Mouse (Mus musculus) neural tube, embryonic 14.5 days (tissue): ENCODE data around the gene Phc1. TPM values are rescaled to one million over a fixed set of nuclear protein-coding genes. Genes with fewer than 3 reads are reported as not detected.

ENCODE experiments used
- ATAC-seq: fragments of 200-750 bp; cut with Nextera tagmentation; 2 replicates; pipeline ENCODE4 v1.8.0; 2017; ENCODE audit warnings: low read depth, mild to moderate bottlenecking, moderate TSS enrichment, moderate library complexity
- H3K27ac ChIP-seq: fragments of 300-500 bp; sonication (generic); 2 replicates; pipeline ENCODE4 v1.5.1; 2014; ENCODE audit warnings: low read depth, mild to moderate bottlenecking, control low read depth, low read length, moderate library complexity, mixed read lengths
- H3K27me3 ChIP-seq: fragments of 300-500 bp; sonication (generic); 2 replicates; pipeline ENCODE4 v1.6.1; 2014; ENCODE audit warnings: low read length; ENCODE audit not compliant: control insufficient read depth, insufficient read depth
- H3K36me3 ChIP-seq: fragments of 300-500 bp; sonication (generic); 2 replicates; pipeline ENCODE4 v1.6.1; 2014; ENCODE audit warnings: low read length, mixed read lengths; ENCODE audit not compliant: control insufficient read depth, insufficient read depth
- H3K4me1 ChIP-seq: fragments of 300-500 bp; sonication (generic); 2 replicates; pipeline ENCODE4 v1.6.1; 2014; ENCODE audit warnings: low read length; ENCODE audit not compliant: control insufficient read depth, insufficient read depth
- H3K4me2 ChIP-seq: fragments of 300-500 bp; sonication (generic); 2 replicates; pipeline ENCODE4 v1.6.1; 2014; ENCODE audit warnings: mild to moderate bottlenecking, low read depth, low read length, control low read depth
- H3K4me3 ChIP-seq: fragments of 300-500 bp; sonication (generic); 2 replicates; pipeline ENCODE4 v1.5.1; 2014; ENCODE audit warnings: low read depth, low read length, control low read depth, mixed read lengths
- H3K9ac ChIP-seq: fragments of 300-500 bp; sonication (generic); replicated peaks from 2 replicates; pipeline ENCODE4 v1.6.1; 2014; ENCODE audit warnings: low read depth, mild to moderate bottlenecking, control low read depth, low read length, mixed read lengths
- H3K9me3 ChIP-seq: fragments of 300-500 bp; sonication (generic); 2 replicates; pipeline ENCODE4 v1.6.1; 2016; ENCODE audit warnings: low read length; ENCODE audit not compliant: control insufficient read depth
- WGBS: fragments of 180-500 bp; shearing (Covaris S2); extraction: QIAGEN DNeasy Blood & Tissue Kit; methylation state at CpG from one replicate; pipeline ENCODE4 v1.1.7; 2014; 5-methylcytosine and 5-hydroxymethylcytosine counted together
- polyA plus RNA-seq: library from polyadenylated mRNA; unstranded; fragments of >200 nt; fragmentation: Nextera tagmentation; extraction: Ambion mirVana; gene quantifications from 2 replicates; pipeline ENCODE4 v1.2.1, GENCODE M21; 2014

Gene Phc1
- polyA plus RNA-seq, 1 experiment from 2014 or later: 41.9 TPM

GRCm38 (mm10) chr6:122342125-122342524 lies 1.8 kb upstream of the Phc1 start:
- ATAC-seq: no peak
- Histone ChIP-seq H3K36me3 (no peaks in the 10 kb centered on the region), H3K4me1 (peaks cover 16% of the 10 kb centered on the region), H3K4me2 (no peak overlapping the region), H3K9me3 (no peaks in the 10 kb centered on the region), H3K4me3 (no peak overlapping the region), H3K27ac (no peak overlapping the region), H3K27me3 (no peaks in the 10 kb centered on the region), H3K9ac (no peak overlapping the region)
- 23% methylated on average over 5 of the region's 5 CpGs for WGBS

- peak overlapping the region; percentile 80 for H3K9ac ChIP-seq
- peaks cover 17% of the 10 kb centered on the region for H3K4me1 ChIP-seq
- 36% methylated on average over 7 of the region's 7 CpGs for WGBS
- 0 out of 2 replicates have a peak, but pooled peaks cover under 1% of the 10 kb centered on the region for H3K36me3 ChIP-seq
- H3K4me3 ChIP-seq: peak overlapping the region; percentile 61; the same call in 1 of the 2 replicates
- H3K27ac ChIP-seq: peak overlapping the region; percentile 98
- ATAC-seq: no peak
- H3K27me3 ChIP-seq: no peaks in the 10 kb centered on the region
- H3K9me3 ChIP-seq: no peaks in the 10 kb centered on the region
- H3K4me2 ChIP-seq: peak overlapping the region; percentile 84
Measured at GRCm38 (mm10) chr6:122341038-122341810, 863 bp upstream of the Phc1 start.

DNA sequence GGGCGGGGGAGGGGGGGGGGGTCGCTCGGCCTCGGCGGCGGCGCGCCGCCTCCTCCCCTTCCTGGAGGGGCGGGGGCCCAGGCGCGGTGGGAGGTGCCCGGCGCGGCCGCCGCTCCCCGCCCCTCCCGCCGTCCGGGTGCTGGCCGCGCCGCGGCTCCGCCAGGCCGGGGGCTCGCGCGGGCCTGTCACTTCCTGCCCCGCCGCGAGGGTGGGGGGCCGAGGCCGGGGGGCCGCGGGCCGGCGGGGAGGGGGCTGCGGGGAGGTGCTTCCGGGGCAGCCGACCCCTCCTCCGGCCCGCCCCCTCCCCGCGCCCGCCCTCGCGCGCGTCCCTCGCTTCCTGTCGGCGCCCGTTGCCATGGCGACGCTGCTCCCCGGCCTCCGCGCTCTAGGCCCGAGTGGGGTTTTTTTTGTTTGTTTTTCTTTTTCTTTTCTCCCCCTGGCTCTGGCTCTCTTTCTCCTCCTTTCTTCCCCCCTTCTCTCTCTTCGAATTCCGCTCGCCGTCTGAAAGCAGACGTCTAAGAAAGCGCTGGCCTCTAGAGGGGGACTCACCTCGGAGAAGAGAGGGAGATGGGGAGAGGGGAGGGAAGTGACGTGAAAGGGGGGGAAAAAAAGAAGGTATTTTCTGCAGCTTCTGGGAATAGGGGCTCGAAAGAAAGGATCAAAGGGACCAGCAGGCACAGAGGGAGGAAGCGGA lies 566 bp downstream of the Phc1 start:
- Histone ChIP-seq H3K36me3 (peaks cover 6% of the 10 kb centered on the region), H3K4me3 (peak overlapping the region; percentile 61)
- WGBS: under 1% methylated on average over 29 of the region's 71 CpGs

DNA sequence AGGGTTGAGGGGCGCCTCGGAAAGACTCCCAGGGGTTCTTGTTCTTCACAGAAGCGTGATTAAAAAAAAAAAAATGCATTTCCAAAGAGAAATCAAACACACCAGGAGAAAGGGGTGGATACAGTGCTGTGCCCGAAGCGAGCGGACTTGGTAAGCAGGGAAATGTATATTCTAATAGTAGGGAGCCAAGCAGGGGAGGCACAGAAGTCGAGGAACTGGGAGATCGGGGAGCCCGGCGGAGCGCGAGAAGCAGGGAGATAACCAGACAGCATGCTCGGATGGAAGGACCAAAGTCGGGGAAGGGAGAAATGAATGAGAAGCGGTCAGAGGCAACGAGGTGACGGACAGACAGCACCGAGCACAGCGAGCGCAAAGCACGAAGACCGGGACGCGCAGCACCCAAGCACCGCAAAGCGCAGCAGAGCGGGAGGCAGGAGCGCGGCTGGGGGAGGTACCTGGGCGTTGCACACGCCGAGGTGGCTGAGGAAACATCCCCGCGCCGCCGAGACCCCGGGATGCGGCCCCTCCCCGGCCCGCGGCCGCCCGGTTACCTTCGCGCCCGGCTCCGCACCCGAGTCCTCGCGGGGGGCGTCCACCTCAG lies 1.2 kb downstream of the Phc1 start:
- Histone ChIP-seq H3K9me3 (no peaks in the 10 kb centered on the region), H3K27me3 (no peaks in the 10 kb centered on the region), H3K27ac (peak overlapping the region; percentile 98), H3K36me3 (peaks cover 12% of the 10 kb centered on the region), H3K4me1 (peaks cover 17% of the 10 kb centered on the region), H3K4me2 (peak overlapping the region; percentile 64), H3K9ac (peak overlapping the region; percentile 80), H3K4me3 (peak overlapping the region; percentile 61)
- peak; percentile 83 for ATAC-seq
- WGBS: under 1% methylated on average over 32 of the region's 51 CpGs

More for the DNA sequence above, 566 bp downstream of the Phc1 start:
- Histone ChIP-seq H3K4me1 (peaks cover 17% of the 10 kb centered on the region), H3K27ac (peak overlapping the region; percentile 98), H3K27me3 (no peaks in the 10 kb centered on the region), H3K4me2 (peak overlapping the region; percentile 84), H3K9ac (peak overlapping the region; percentile 80), H3K9me3 (no peaks in the 10 kb centered on the region)
- peak; percentile 90 for ATAC-seq

DNA sequence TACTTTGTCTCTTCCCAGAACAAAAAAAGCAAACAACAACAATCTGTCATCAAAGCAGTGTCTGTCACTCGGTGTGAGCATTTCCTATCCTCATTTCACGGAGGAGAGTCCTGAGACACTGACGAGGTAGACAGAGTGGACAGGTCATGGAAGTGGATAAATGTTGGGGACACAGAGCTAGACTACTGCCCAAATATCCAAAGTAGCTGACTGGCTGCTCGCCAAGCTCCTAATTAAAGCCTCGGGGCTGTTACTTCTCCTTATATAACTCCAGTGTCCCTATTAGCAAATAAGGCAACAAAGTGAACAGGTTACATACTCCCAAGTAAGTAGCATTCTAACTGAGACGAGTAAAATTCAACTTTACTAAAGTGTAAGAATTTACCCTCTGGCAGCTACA lies 2.8 kb downstream of the Phc1 start:
- H3K4me1 ChIP-seq: peaks cover 17% of the 10 kb centered on the region
- ATAC-seq: no peak
- WGBS: 59% methylated on average over 6 of the region's 6 CpGs
- no peak overlapping the region for H3K4me3 ChIP-seq
- no peaks in the 10 kb centered on the region for H3K27me3 ChIP-seq
- no peaks in the 10 kb centered on the region for H3K9me3 ChIP-seq
- no peak overlapping the region for H3K9ac ChIP-seq
- H3K4me2 ChIP-seq: no peak overlapping the region
- H3K36me3 ChIP-seq: peaks cover 28% of the 10 kb centered on the region
- no peak overlapping the region for H3K27ac ChIP-seq

DNA sequence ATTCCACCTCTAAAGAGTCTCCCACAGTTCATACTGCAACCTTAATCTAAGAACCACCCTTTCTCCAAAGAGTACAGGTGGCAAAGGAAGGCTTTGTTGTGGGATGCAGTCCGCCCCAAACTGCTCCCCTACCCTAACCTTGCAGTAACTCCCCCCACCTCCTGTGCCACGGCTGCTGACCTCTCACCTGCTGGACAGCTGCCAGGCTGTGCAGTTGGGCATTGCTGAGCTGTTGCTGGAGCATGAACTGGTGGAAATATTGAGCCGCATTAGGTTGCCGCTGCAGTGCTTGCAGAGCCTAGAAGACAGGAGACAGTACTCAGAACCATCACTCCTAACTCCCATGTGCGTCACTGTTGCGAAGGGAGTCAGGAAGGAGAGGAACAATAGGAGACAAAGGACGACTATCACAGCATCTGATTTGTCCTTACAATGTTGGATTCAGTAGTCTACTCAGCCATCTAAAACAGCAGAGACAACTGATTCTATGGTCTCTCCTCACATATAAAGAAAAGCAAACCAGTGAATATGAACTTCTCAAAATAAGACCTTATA lies 5.5 kb downstream of the Phc1 start:
- H3K36me3 ChIP-seq: peaks cover 41% of the 10 kb centered on the region
- H3K9me3 ChIP-seq: no peaks in the 10 kb centered on the region
- WGBS: 85% methylated on average over 7 of the region's 7 CpGs
- H3K27ac ChIP-seq: no peak overlapping the region
- peaks cover 17% of the 10 kb centered on the region for H3K4me1 ChIP-seq
- H3K9ac ChIP-seq: no peak overlapping the region
- H3K4me3 ChIP-seq: no peak overlapping the region
- no peaks in the 10 kb centered on the region for H3K27me3 ChIP-seq
- H3K4me2 ChIP-seq: no peak overlapping the region
- no peak for ATAC-seq

- H3K4me1 ChIP-seq: peaks cover 8% of the 10 kb centered on the region
- no peaks in the 10 kb centered on the region for H3K27me3 ChIP-seq
- ATAC-seq: no peak
- no peaks in the 10 kb centered on the region for H3K9me3 ChIP-seq
- no peak overlapping the region for H3K9ac ChIP-seq
- WGBS: 90% methylated on average over 13 of the region's 13 CpGs
- no peak overlapping the region for H3K4me3 ChIP-seq
- H3K4me2 ChIP-seq: no peak overlapping the region
- peaks cover 55% of the 10 kb centered on the region for H3K36me3 ChIP-seq
- no peak overlapping the region for H3K27ac ChIP-seq
Measured at GRCm38 (mm10) chr6:122333081-122333612, 7.2 kb downstream of the Phc1 start.

DNA sequence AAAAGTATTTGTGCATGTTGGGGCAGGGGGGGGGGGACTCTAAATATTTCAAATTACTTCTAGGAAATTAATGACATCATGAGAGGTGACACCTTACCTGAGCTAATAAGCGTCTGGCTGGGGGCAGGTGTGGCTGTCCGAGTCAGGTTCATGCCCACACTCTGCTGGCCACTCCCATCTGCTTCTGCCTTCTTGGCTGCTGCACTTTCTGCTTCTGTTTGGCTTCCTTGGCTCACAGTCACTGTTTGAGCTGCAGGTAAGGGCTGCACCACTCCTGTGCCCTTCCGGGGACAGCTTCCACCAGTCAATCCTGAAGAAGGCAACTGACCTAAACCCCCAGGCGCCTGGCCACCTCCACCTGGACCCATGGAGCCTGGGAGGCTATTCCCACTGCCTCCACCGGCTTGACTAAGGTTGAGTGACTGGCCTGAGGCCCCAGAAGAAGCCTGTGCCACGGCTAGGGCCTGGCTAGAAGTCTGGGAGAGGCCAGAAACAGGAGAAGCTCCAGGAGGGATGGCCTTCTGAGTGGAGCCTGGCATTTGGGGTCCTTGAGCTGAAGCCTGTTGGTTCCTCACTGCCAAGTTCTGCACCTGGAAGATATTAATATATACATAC lies 14.9 kb downstream of the Phc1 start:
- Histone ChIP-seq H3K9me3 (no peaks in the 10 kb centered on the region), H3K4me2 (no peak overlapping the region), H3K36me3 (peaks cover 59% of the 10 kb centered on the region), H3K9ac (no peak overlapping the region), H3K27ac (no peak overlapping the region), H3K4me3 (no peak overlapping the region), H3K27me3 (no peaks in the 10 kb centered on the region), H3K4me1 (no peaks in the 10 kb centered on the region)
- WGBS: 96% methylated on average over 6 of the region's 6 CpGs
- ATAC-seq: no peak
